Mouse (Mus musculus) stomach, adult 2 months (tissue): Measurements from ENCODE around the gene Gjc3. TPM values are rescaled to one million over a fixed set of nuclear protein-coding genes. Genes with fewer than 3 reads are reported as not detected.

Experiments
- polyA plus RNA-seq: library from polyadenylated mRNA; depleted of rRNA; stranded (reverse); fragments of >200 nt; gene quantifications from 2 replicates; pipeline ENCODE4 v1.2.3, GENCODE M21; 2012; rRNA removed

The Gjc3 gene
- polyA plus RNA-seq: 0.04 and 0.17 TPM in 2 replicates

DNA sequence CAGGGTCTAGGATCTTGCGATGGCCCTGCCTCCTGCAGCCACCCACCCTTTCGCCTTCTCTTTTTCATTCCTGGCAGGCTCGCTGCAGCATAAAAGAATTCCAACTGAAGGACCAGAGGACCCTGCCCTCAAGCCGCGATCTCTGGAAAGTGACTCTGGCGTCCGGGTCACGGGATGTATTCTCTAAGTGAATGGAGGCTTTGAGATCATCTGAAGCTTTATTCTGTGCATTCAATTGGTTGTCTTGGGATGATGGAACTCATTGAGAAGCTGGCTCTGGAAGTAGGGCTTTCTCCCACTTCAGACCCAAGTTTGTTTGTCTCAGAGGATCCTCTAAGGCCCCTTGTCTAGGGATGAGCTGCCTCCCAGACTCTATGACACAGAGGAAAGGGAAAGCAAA lies at the start of gene Gjc3:
Gjc3 (minus strand) TSS at position 154 of the 400 bp plus-strand sequence.

GRCm38 (mm10) chr5:137981300-137981699 lies 18.4 kb upstream of the Gjc3 start, which contains the start of gene Azgp1:
Gene Azgp1, plus strand, starts transcription at chr5:137981520.

GRCm38 (mm10) chr5:137921532-137921931 lies 41.4 kb downstream of the Gjc3 start, which contains the start of gene Cyp3a13:
Gene Cyp3a13, minus strand, starts transcription at chr5:137921619.

Other genes starting within 250 kb of the Gjc3 start
- gene Nyap1, start 221.5 kb downstream of the Gjc3 start, polyA plus RNA-seq: 3.5 and 5.9 TPM in 2 replicates
- gene Tsc22d4, start 217.4 kb downstream of the Gjc3 start, polyA plus RNA-seq: 77.2 and 105 TPM in 2 replicates
- gene Ppp1r35, start 184.2 kb downstream of the Gjc3 start, polyA plus RNA-seq: 33.3 and 51.9 TPM in 2 replicates
- 9.1 and 12.3 TPM in 2 replicates for gene Mepce, start 175.4 kb downstream of the Gjc3 start, polyA plus RNA-seq
- 0.03 and 0.16 TPM in 2 replicates for gene Zcwpw1, start 175.3 kb downstream of the Gjc3 start, polyA plus RNA-seq
- 0.38 and 1.1 TPM in 2 replicates for gene Pilra, start 126.8 kb downstream of the Gjc3 start, polyA plus RNA-seq
- 1.5 and 2.7 TPM in 2 replicates for gene Pilrb1, start 105.0 kb downstream of the Gjc3 start, polyA plus RNA-seq
- 0.54 and 1.1 TPM in 2 replicates for gene Pilrb2, start 91.3 kb downstream of the Gjc3 start, polyA plus RNA-seq
- 0.75 and 0.96 TPM in 2 replicates for gene Cyp3a13, start 41.5 kb downstream of the Gjc3 start, polyA plus RNA-seq
- 0.29 and 0.66 TPM in 2 replicates for gene Azgp1, start 18.4 kb upstream of the Gjc3 start, polyA plus RNA-seq
- not detected in 2 replicates for gene Smok3a, start 58.2 kb upstream of the Gjc3 start, polyA plus RNA-seq
- not detected in 2 replicates for gene Smok3b, start 58.3 kb upstream of the Gjc3 start, polyA plus RNA-seq
- gene Smok3c, start 90.1 kb upstream of the Gjc3 start, polyA plus RNA-seq: not detected in 2 replicates
- gene Zkscan1, start 122.0 kb upstream of the Gjc3 start, polyA plus RNA-seq: 0.51 and 0.96 TPM in 2 replicates
- 1.8 and 2.3 TPM in 2 replicates for gene Zscan21, start 153.8 kb upstream of the Gjc3 start, polyA plus RNA-seq
- 0.71 and 4.4 TPM in 2 replicates for gene Zfp113, start 192.6 kb upstream of the Gjc3 start, polyA plus RNA-seq
- gene Cops6, start 198.0 kb upstream of the Gjc3 start, polyA plus RNA-seq: 27.9 and 34.4 TPM in 2 replicates
- gene Ap4m1, start 208.9 kb upstream of the Gjc3 start, polyA plus RNA-seq: 14.2 and 21.4 TPM in 2 replicates
- gene Mcm7, start 209.3 kb upstream of the Gjc3 start, polyA plus RNA-seq: 11.0 and 11.9 TPM in 2 replicates
- 25.5 and 27.1 TPM in 2 replicates for gene Taf6, start 224.4 kb upstream of the Gjc3 start, polyA plus RNA-seq
- 0.42 and 0.67 TPM in 2 replicates for gene Cnpy4, start 224.4 kb upstream of the Gjc3 start, polyA plus RNA-seq
- 1.9 and 4.5 TPM in 2 replicates for gene Mblac1, start 231.2 kb upstream of the Gjc3 start, polyA plus RNA-seq